9 mouse cellular contexts compared by ENCODE assay signal in the genomic region with DNA sequence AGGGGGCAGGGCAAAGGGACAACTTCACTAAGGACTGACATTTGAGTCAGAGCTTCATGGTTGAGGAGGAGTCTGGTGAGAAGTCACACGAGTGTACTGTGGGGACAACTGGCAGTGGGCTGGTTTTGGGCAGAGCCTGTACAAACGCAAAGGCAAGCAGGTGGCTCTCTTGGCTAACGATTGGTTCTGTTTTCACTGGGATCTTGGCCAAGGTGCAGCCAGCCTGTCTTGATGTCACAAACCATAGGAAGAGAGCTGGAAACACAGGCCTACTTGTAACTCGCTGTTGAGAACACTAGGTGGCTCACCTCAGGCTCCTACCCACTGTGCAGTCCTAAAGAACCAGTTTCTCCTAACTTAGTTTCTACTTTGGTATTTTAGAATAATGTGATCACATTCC. TPM values are rescaled to one million over a fixed set of nuclear protein-coding genes. Genes with fewer than 3 reads are reported as not detected.
DNase-seq lines count a peak whose midpoint lies in the region; ATAC-seq and TF ChIP-seq lines count a peak whose summit lies in the region.
"Had no signal": no experiment of that assay in that cellular context is flagged by ENCODE, and none has a peak within 500 bp of the region (broad histone marks: within the 10 kb centered on the region; RNA-seq: fewer than 3 reads in every experiment).

No protein-coding gene starts in this region.

- no peak overlapping the region for H3K27ac ChIP-seq in testis, adult 2 months (ENCODE audit: control insufficient read depth, insufficient read depth, low read depth, low read length)
- H3K27ac ChIP-seq: macrophage had no signal

- TF ChIP-seq POLR2A in testis, adult 2 months (IDR thresholded peaks at IDR 0.05; ENCODE audit: control insufficient read depth, low read depth, low read length) = no peak

- no peaks in the 10 kb centered on the region for H3K36me3 ChIP-seq in testis, adult 2 months (ENCODE audit: control insufficient read depth, insufficient read depth, low read length)

- no peaks in the 10 kb centered on the region for H3K27me3 ChIP-seq in testis, adult 2 months (ENCODE audit: control insufficient read depth, insufficient read depth, low read length)

- H3K4me1 ChIP-seq in testis, adult 2 months (ENCODE audit: control insufficient read depth, insufficient read depth, low read length) = peaks cover 4% of the 10 kb centered on the region

- peak; percentile 84 for ATAC-seq in frontal cortex, adult (ENCODE audit: low TSS enrichment)

- H3K4me3 ChIP-seq in testis, adult 2 months (ENCODE audit: control insufficient read depth, low read depth, low read length) = no peak overlapping the region

- DNase-seq in frontal cortex, postnatal 14 days (ENCODE audit: low spot score in 2 of 2) = no peak
- DNase-seq in testis, postnatal 14 days (ENCODE audit: low spot score) = no peak
- peak; percentile 51 for DNase-seq in embryo, embryonic 10.5 days (ENCODE audit: low spot score)
- peak; percentile 46 to 50 for DNase-seq in layer of hippocampus, postnatal 10 days (ENCODE audit: low spot score in 2 of 2)
- DNase-seq in right cerebral cortex, adult 2 months (ENCODE audit: low spot score in 2 of 2) = peak; percentile 41 to 52
- DNase-seq in gastrocnemius, postnatal 25 days = no peak

- 0 out of 2 replicates have a peak, but pooled peaks have one; percentile 28 for TF ChIP-seq CTCF in testis, adult 2 months (IDR thresholded peaks at IDR 0.05; ENCODE audit: control insufficient read depth, insufficient read depth, insufficient replicate concordance, low read depth, low read length)

RNA-seq across cellular contexts. Expression of a gene that starts 7.6 kb away (rescaled TPM):
- polyA plus RNA-seq in testis, adult 2 months (2012; rRNA removed) = 0.05 and 0.22 TPM in 2 replicates
- under 1 TPM; 0.20 to 0.57 TPM for total RNA-seq in layer of hippocampus, postnatal 10 days (2021)
- total RNA-seq in gastrocnemius, postnatal 25 days (2021) = under 1 TPM; 0.43 to 0.51 TPM
- polyA plus RNA-seq: macrophage had no signal

RNA-seq across cellular contexts. Expression of a gene that starts 8.0 kb away (rescaled TPM):
- polyA plus RNA-seq in testis, adult 2 months (2012; rRNA removed) = 0.09 and 0.10 TPM in 2 replicates
- under 1 TPM; 0.33 to 0.55 TPM for total RNA-seq in layer of hippocampus, postnatal 10 days (2021)
- total RNA-seq in gastrocnemius, postnatal 25 days (2021) = under 1 TPM; 0.13 to 0.16 TPM

RNA-seq across cellular contexts. Expression of a gene that starts 38.5 kb away (rescaled TPM):
- polyA plus RNA-seq in testis, adult 2 months (2012; rRNA removed) = 4.6 and 4.9 TPM in 2 replicates
- 1 to 10 TPM; 1.3 to 1.4 TPM for total RNA-seq in layer of hippocampus, postnatal 10 days (2021)
- under 1 TPM; 0.59 to 0.91 TPM for total RNA-seq in gastrocnemius, postnatal 25 days (2021)

RNA-seq across cellular contexts. Expression of a gene that starts 42.5 kb away (rescaled TPM):
- polyA plus RNA-seq in testis, adult 2 months (2012; rRNA removed) = 0.76 and 0.93 TPM in 2 replicates
- not detected for total RNA-seq in layer of hippocampus, postnatal 10 days (2021)
- total RNA-seq in gastrocnemius, postnatal 25 days (2021) = not detected
- polyA plus RNA-seq: macrophage had no signal

Comparison
In these comparisons a context has a peak if more than half of its experiments do, and no peak if none do; other contexts are left out.
1. DNase-seq: peak in embryo, embryonic 10.5 days (single experiment), layer of hippocampus, postnatal 10 days (2 of 2) and right cerebral cortex, adult 2 months (2 of 2); none in frontal cortex, postnatal 14 days (0 of 2), testis, postnatal 14 days (single experiment) and gastrocnemius, postnatal 25 days (single experiment).